Mouse (Mus musculus): ENCODE data around the gene Nfix. TPM values are rescaled to one million over a fixed set of nuclear protein-coding genes. Genes with fewer than 3 reads are reported as not detected.

The Nfix gene
- polyA plus RNA-seq, 1 experiment from 2014 or later: 36.6 TPM

GRCm38 (mm10) chr8:84668731-84669485 lies 131.2 kb downstream of the Nfix start:
- ATAC-seq (ENCODE audit: low FRiP score, low TSS enrichment): no peak
- DNase-seq (ENCODE audit: low spot score): no peak
- H3K27me3 ChIP-seq (ENCODE audit: control insufficient read depth, insufficient read depth, low read length): no peaks in the 10 kb centered on the region
- H3K36me3 ChIP-seq (ENCODE audit: control insufficient read depth, insufficient read depth, low read length): peaks cover 4% of the 10 kb centered on the region; the same call in 1 of the 2 replicates
- H3K4me3 ChIP-seq (ENCODE audit: low read depth, low read length): no peak overlapping the region
- no peaks in the 10 kb centered on the region for H3K4me1 ChIP-seq (replicated peaks; ENCODE audit: control insufficient read depth, insufficient read depth)
- 72% methylated on average over 6 of the region's 6 CpGs for WGBS
- no peak overlapping the region for H3K4me2 ChIP-seq (replicated peaks; ENCODE audit: low read depth)
- H3K9ac ChIP-seq (ENCODE audit: low read length): no peak overlapping the region
- no peaks in the 10 kb centered on the region for H3K9me3 ChIP-seq (ENCODE audit: control insufficient read depth, low read length)
- peak overlapping the region; percentile 70 for H3K27ac ChIP-seq (replicated peaks)
- TF ChIP-seq CTCF (IDR thresholded peaks at IDR 0.05; ENCODE audit: low read depth) (no peak), EP300 (optimal IDR thresholded peaks at IDR 0.05) (no peak)

- 60% methylated on average over 1 of the region's 1 CpGs for WGBS
- no peak for TF ChIP-seq CTCF (IDR thresholded peaks at IDR 0.05; ENCODE audit: low read depth)
- TF ChIP-seq EP300 (optimal IDR thresholded peaks at IDR 0.05): no peak
- no peaks in the 10 kb centered on the region for H3K27me3 ChIP-seq (ENCODE audit: control insufficient read depth, insufficient read depth, low read length)
- DNase-seq (ENCODE audit: low spot score) (peak; percentile 56), ATAC-seq (ENCODE audit: low FRiP score, low TSS enrichment) (no peak)
- peak overlapping the region; percentile 70 for H3K27ac ChIP-seq (replicated peaks)
- H3K36me3 ChIP-seq (ENCODE audit: control insufficient read depth, insufficient read depth, low read length): no peaks in the 10 kb centered on the region; the same call in 1 of the 2 replicates
- H3K4me3 ChIP-seq (ENCODE audit: low read depth, low read length): no peak overlapping the region
- H3K9ac ChIP-seq (ENCODE audit: low read length): no peak overlapping the region
- no peak overlapping the region for H3K4me2 ChIP-seq (replicated peaks; ENCODE audit: low read depth)
- H3K4me1 ChIP-seq (replicated peaks; ENCODE audit: control insufficient read depth, insufficient read depth): no peaks in the 10 kb centered on the region
- no peaks in the 10 kb centered on the region for H3K9me3 ChIP-seq (ENCODE audit: control insufficient read depth, low read length)
Measured at GRCm38 (mm10) chr8:84668081-84668480, 132.1 kb downstream of the Nfix start.

GRCm38 (mm10) chr8:84665385-84665893 lies 134.7 kb downstream of the Nfix start:
- Histone ChIP-seq H3K9ac (ENCODE audit: low read length) (peak overlapping the region; percentile 74), H3K36me3 (ENCODE audit: control insufficient read depth, insufficient read depth, low read length) (no peaks in the 10 kb centered on the region), H3K4me3 (ENCODE audit: low read depth, low read length) (peak overlapping the region; percentile 82), H3K9me3 (ENCODE audit: control insufficient read depth, low read length) (no peaks in the 10 kb centered on the region), H3K4me2 (replicated peaks; ENCODE audit: low read depth) (peak overlapping the region; percentile 78), H3K27ac (replicated peaks) (peak overlapping the region; percentile 95), H3K4me1 (replicated peaks; ENCODE audit: control insufficient read depth, insufficient read depth) (no peaks in the 10 kb centered on the region), H3K27me3 (ENCODE audit: control insufficient read depth, insufficient read depth, low read length) (no peaks in the 10 kb centered on the region)
- ATAC-seq (ENCODE audit: low FRiP score, low TSS enrichment) (no peak), DNase-seq (ENCODE audit: low spot score) (no peak)
- WGBS: under 1% methylated on average over 14 of the region's 14 CpGs
- TF ChIP-seq EP300 (optimal IDR thresholded peaks at IDR 0.05) (no peak), CTCF (IDR thresholded peaks at IDR 0.05; ENCODE audit: low read depth) (peak; percentile 28; the same call in 1 of the 2 replicates)

- WGBS: under 1% methylated on average over 29 of the region's 29 CpGs
- Histone ChIP-seq H3K4me1 (replicated peaks; ENCODE audit: control insufficient read depth, insufficient read depth) (no peaks in the 10 kb centered on the region), H3K4me3 (ENCODE audit: low read depth, low read length) (peak overlapping the region; percentile 82), H3K36me3 (ENCODE audit: control insufficient read depth, insufficient read depth, low read length) (no peaks in the 10 kb centered on the region), H3K27me3 (ENCODE audit: control insufficient read depth, insufficient read depth, low read length) (no peaks in the 10 kb centered on the region), H3K4me2 (replicated peaks; ENCODE audit: low read depth) (peak overlapping the region; percentile 78), H3K9ac (ENCODE audit: low read length) (peak overlapping the region; percentile 74), H3K9me3 (ENCODE audit: control insufficient read depth, low read length) (no peaks in the 10 kb centered on the region), H3K27ac (replicated peaks) (peak overlapping the region; percentile 95)
- ATAC-seq (ENCODE audit: low FRiP score, low TSS enrichment) (no peak), DNase-seq (ENCODE audit: low spot score) (peak; percentile 85)
- no peak for TF ChIP-seq EP300 (optimal IDR thresholded peaks at IDR 0.05)
- peak; percentile 74 for TF ChIP-seq CTCF (IDR thresholded peaks at IDR 0.05; ENCODE audit: low read depth)
Measured at GRCm38 (mm10) chr8:84664566-84665384, 135.4 kb downstream of the Nfix start.

GRCm38 (mm10) chr8:84663483-84664327 lies 136.4 kb downstream of the Nfix start:
- Histone ChIP-seq H3K4me1 (replicated peaks; ENCODE audit: control insufficient read depth, insufficient read depth) (no peaks in the 10 kb centered on the region; the same call in 1 of the 2 replicates), H3K4me2 (replicated peaks; ENCODE audit: low read depth) (peak overlapping the region; percentile 78), H3K36me3 (ENCODE audit: control insufficient read depth, insufficient read depth, low read length) (no peaks in the 10 kb centered on the region), H3K9ac (ENCODE audit: low read length) (peak overlapping the region; percentile 74), H3K9me3 (ENCODE audit: control insufficient read depth, low read length) (no peaks in the 10 kb centered on the region), H3K27me3 (ENCODE audit: control insufficient read depth, insufficient read depth, low read length) (no peaks in the 10 kb centered on the region), H3K4me3 (ENCODE audit: low read depth, low read length) (peak overlapping the region; percentile 82), H3K27ac (replicated peaks) (peak overlapping the region; percentile 98)
- WGBS: 2% methylated on average over 43 of the region's 43 CpGs
- DNase-seq (ENCODE audit: low spot score): peak; percentile 97
- TF ChIP-seq CTCF (IDR thresholded peaks at IDR 0.05; ENCODE audit: low read depth) (no peak), EP300 (optimal IDR thresholded peaks at IDR 0.05) (no peak)
- peak; percentile 78 for ATAC-seq (ENCODE audit: low FRiP score, low TSS enrichment)

Data from stomach, postnatal 0 days (tissue).